Mouse (Mus musculus) G1E (cell line): ENCODE data around the gene Rnf150.

Experiments used
- CTCF ChIP-seq: IDR thresholded peaks from 2 replicates; pipeline ENCODE4 v1.5.1; 2012; ENCODE audit warnings: low read depth, low read length, inconsistent platforms, mixed read lengths
- GATA1 ChIP-seq: IDR thresholded peaks from 2 replicates; pipeline ENCODE4 v1.6.1; 2012; ENCODE audit warnings: borderline replicate concordance, low read length, inconsistent platforms, mixed read lengths
- POLR2AphosphoS5 ChIP-seq: IDR thresholded peaks from 2 replicates; pipeline ENCODE4 v1.6.1; 2012; ENCODE audit warnings: low read depth, low read length, inconsistent platforms; ENCODE audit not compliant: insufficient replicate concordance

- TF ChIP-seq GATA1 (no peak), CTCF (no peak), POLR2AphosphoS5 (no peak)
Observed at GRCm38 (mm10) chr8:82846730-82847129, 16.4 kb upstream of the Rnf150 start.
